ENCODE assay signal across 8 mouse cellular contexts in genomic region chrX:36901655-36902054, GRCm38 (mm10). TPM values are rescaled to one million over a fixed set of nuclear protein-coding genes. Genes with fewer than 3 reads are reported as not detected.
A peak's percentile ranks its signal among the peaks of the same experiment; 100 is the strongest.
DNase-seq lines count a peak whose midpoint lies in the region; ATAC-seq lines count a peak whose summit lies in the region.

No protein-coding gene starts in this region.

- DNase-seq in liver, embryonic 11.5 days (ENCODE audit: low spot score), result no peak
- DNase-seq in liver, result no peak
- DNase-seq in testis, postnatal 14 days (ENCODE audit: low spot score), result no peak
- no peak for DNase-seq in layer of hippocampus, postnatal 14 days (ENCODE audit: low spot score in 2 of 2)
- DNase-seq in left cerebral cortex, postnatal 36 days (ENCODE audit: low spot score in 2 of 2), result no peak

- H3K9me3 ChIP-seq in liver, embryonic 11.5 days (ENCODE audit: control insufficient read depth, low read length), result no peaks in the 10 kb centered on the region
- H3K9me3 ChIP-seq in embryonic facial prominence, embryonic 13.5 days, result no peaks in the 10 kb centered on the region
- H3K9me3 ChIP-seq in intestine, embryonic 15.5 days, result no peaks in the 10 kb centered on the region
- 0 out of 2 replicates have a peak, but pooled peaks cover 2% of the 10 kb centered on the region for H3K9me3 ChIP-seq in neural tube, embryonic 12.5 days

- no peaks in the 10 kb centered on the region for H3K27me3 ChIP-seq in liver, embryonic 11.5 days (replicated peaks; ENCODE audit: control insufficient read depth, insufficient read depth, low read length)
- no peaks in the 10 kb centered on the region for H3K27me3 ChIP-seq in embryonic facial prominence, embryonic 13.5 days
- H3K27me3 ChIP-seq in intestine, embryonic 15.5 days (replicated peaks), result no peaks in the 10 kb centered on the region
- H3K27me3 ChIP-seq in neural tube, embryonic 12.5 days (replicated peaks), result no peaks in the 10 kb centered on the region

- intact Hi-C loops in left cerebral cortex, postnatal 36 days (cut with DNase I), result loop anchor here (5.0 kb wide), 2 partner anchors 69 to 94 kb away; no protein-coding TSS in a partner anchor

- H3K4me1 ChIP-seq in liver, embryonic 11.5 days (replicated peaks; ENCODE audit: control insufficient read depth, insufficient read depth, low read length), result no peaks in the 10 kb centered on the region
- no peaks in the 10 kb centered on the region for H3K4me1 ChIP-seq in embryonic facial prominence, embryonic 13.5 days
- no peaks in the 10 kb centered on the region for H3K4me1 ChIP-seq in intestine, embryonic 15.5 days (replicated peaks)
- H3K4me1 ChIP-seq in neural tube, embryonic 12.5 days, result no peaks in the 10 kb centered on the region

- 31% methylated on average over 3 of the region's 3 CpGs for WGBS in liver, embryonic 11.5 days
- 35% methylated on average over 3 of the region's 3 CpGs for WGBS in embryonic facial prominence, embryonic 13.5 days
- WGBS in intestine, embryonic 15.5 days, result 36% methylated on average over 3 of the region's 3 CpGs
- 30% methylated on average over 3 of the region's 3 CpGs for WGBS in neural tube, embryonic 12.5 days

- no peak overlapping the region for H3K27ac ChIP-seq in liver, embryonic 11.5 days (ENCODE audit: low read depth, low read length)
- no peak overlapping the region for H3K27ac ChIP-seq in embryonic facial prominence, embryonic 13.5 days
- no peak overlapping the region for H3K27ac ChIP-seq in intestine, embryonic 15.5 days
- no peak overlapping the region for H3K27ac ChIP-seq in neural tube, embryonic 12.5 days

- ATAC-seq in liver, embryonic 11.5 days (replicated peaks; ENCODE audit: low FRiP score), result no peak
- no peak for ATAC-seq in embryonic facial prominence, embryonic 13.5 days (ENCODE audit: insufficient number of reproducible peaks, insufficient read depth, low FRiP score, low TSS enrichment, low read depth)
- ATAC-seq in intestine, embryonic 15.5 days, result no peak
- ATAC-seq in neural tube, embryonic 12.5 days (ENCODE audit: low FRiP score, low read depth), result no peak

- H3K9ac ChIP-seq in liver, embryonic 11.5 days (ENCODE audit: low read depth, low read length), result 0 out of 2 replicates have a peak overlapping the region, but pooled peaks have one; percentile 72
- H3K9ac ChIP-seq in embryonic facial prominence, embryonic 13.5 days, result peak overlapping the region; percentile 73
- H3K9ac ChIP-seq in intestine, embryonic 15.5 days, result no peak overlapping the region
- H3K9ac ChIP-seq in neural tube, embryonic 12.5 days, result peak overlapping the region; percentile 75; the same call in 1 of the 2 replicates

- peak overlapping the region; percentile 63 for H3K4me3 ChIP-seq in liver, embryonic 11.5 days (ENCODE audit: low read depth, low read length)
- H3K4me3 ChIP-seq in embryonic facial prominence, embryonic 13.5 days, result peak overlapping the region; percentile 55
- H3K4me3 ChIP-seq in intestine, embryonic 15.5 days (replicated peaks), result peak overlapping the region; percentile 55
- H3K4me3 ChIP-seq in neural tube, embryonic 12.5 days, result peak overlapping the region; percentile 59

- H3K36me3 ChIP-seq in liver, embryonic 11.5 days (ENCODE audit: control insufficient read depth, insufficient read depth, low read length), result no peaks in the 10 kb centered on the region
- H3K36me3 ChIP-seq in embryonic facial prominence, embryonic 13.5 days, result no peaks in the 10 kb centered on the region
- H3K36me3 ChIP-seq in intestine, embryonic 15.5 days, result no peaks in the 10 kb centered on the region
- H3K36me3 ChIP-seq in neural tube, embryonic 12.5 days, result no peaks in the 10 kb centered on the region

- peak overlapping the region; percentile 73 for H3K4me2 ChIP-seq in liver, embryonic 11.5 days
- peak overlapping the region; percentile 70 for H3K4me2 ChIP-seq in embryonic facial prominence, embryonic 13.5 days
- H3K4me2 ChIP-seq in intestine, embryonic 15.5 days (replicated peaks), result peak overlapping the region; percentile 70
- peak overlapping the region; percentile 61 for H3K4me2 ChIP-seq in neural tube, embryonic 12.5 days (replicated peaks)

RNA-seq across cellular contexts. Expression of gene Nkrf, which starts 1.0 kb away (rescaled TPM):
- polyA plus RNA-seq in liver, embryonic 11.5 days (2014; fragmentation: Nextera tagmentation; extraction: Ambion mirVana), result 2.7 and 4.3 TPM in 2 replicates
- 1.5 TPM in 2 replicates for polyA plus RNA-seq in embryonic facial prominence, embryonic 13.5 days (2015; fragmentation: Nextera tagmentation; extraction: Ambion mirVana)
- polyA plus RNA-seq in intestine, embryonic 15.5 days (2015; fragmentation: Nextera tagmentation; extraction: Ambion mirVana), result 1.7 and 2.1 TPM in 2 replicates
- polyA plus RNA-seq in neural tube, embryonic 12.5 days (2016; fragmentation: Nextera tagmentation; extraction: Ambion mirVana), result 9.6 and 9.9 TPM in 2 replicates
- total RNA-seq in layer of hippocampus, postnatal 14 days (2021), result 10 to 100 TPM; 27.7 to 29.5 TPM
- total RNA-seq in left cerebral cortex, postnatal 36 days (2021), result 10 to 100 TPM; 31.2 to 32.3 TPM

RNA-seq across cellular contexts. Expression of gene C330007P06Rik, which starts 27.7 kb away (rescaled TPM):
- polyA plus RNA-seq in liver, embryonic 11.5 days (2014; fragmentation: Nextera tagmentation; extraction: Ambion mirVana), result 32.2 and 34.1 TPM in 2 replicates
- 37.5 and 39.6 TPM in 2 replicates for polyA plus RNA-seq in embryonic facial prominence, embryonic 13.5 days (2015; fragmentation: Nextera tagmentation; extraction: Ambion mirVana)
- polyA plus RNA-seq in intestine, embryonic 15.5 days (2015; fragmentation: Nextera tagmentation; extraction: Ambion mirVana), result 27.2 and 28.6 TPM in 2 replicates
- 30.0 and 30.7 TPM in 2 replicates for polyA plus RNA-seq in neural tube, embryonic 12.5 days (2016; fragmentation: Nextera tagmentation; extraction: Ambion mirVana)
- total RNA-seq in layer of hippocampus, postnatal 14 days (2021), result 10 to 100 TPM; 30.3 to 34.9 TPM
- total RNA-seq in left cerebral cortex, postnatal 36 days (2021), result 10 to 100 TPM; 37.2 to 37.7 TPM

RNA-seq across cellular contexts. Expression of gene Ube2a, which starts 28.0 kb away (rescaled TPM):
- polyA plus RNA-seq in liver, embryonic 11.5 days (2014; fragmentation: Nextera tagmentation; extraction: Ambion mirVana), result 106 and 117 TPM in 2 replicates
- 132 and 136 TPM in 2 replicates for polyA plus RNA-seq in embryonic facial prominence, embryonic 13.5 days (2015; fragmentation: Nextera tagmentation; extraction: Ambion mirVana)
- polyA plus RNA-seq in intestine, embryonic 15.5 days (2015; fragmentation: Nextera tagmentation; extraction: Ambion mirVana), result 103 and 115 TPM in 2 replicates
- polyA plus RNA-seq in neural tube, embryonic 12.5 days (2016; fragmentation: Nextera tagmentation; extraction: Ambion mirVana), result 114 and 123 TPM in 2 replicates
- total RNA-seq in layer of hippocampus, postnatal 14 days (2021), result 10 to 100 TPM; 56.5 to 59.6 TPM
- total RNA-seq in left cerebral cortex, postnatal 36 days (2021), result 10 to 100 TPM; 48.7 to 50.8 TPM
